Mouse (Mus musculus) midbrain, embryonic 10.5 days (tissue): ENCODE measurements around the gene Csrnp1. TPM values are rescaled to one million over a fixed set of nuclear protein-coding genes. Genes with fewer than 3 reads are reported as not detected.

Source experiments
- DNase-seq: peaks from one replicate; pipeline ENCODE4 v3.0.0-alpha.2; 2017; ENCODE audit warnings: low spot score
- H3K27ac ChIP-seq: fragments of 300-500 bp; sonication (generic); replicated peaks from 2 replicates; pipeline ENCODE4 v1.5.1; 2016; ENCODE audit warnings: mild to moderate bottlenecking
- H3K27me3 ChIP-seq: fragments of 300-500 bp; sonication (generic); 2 replicates; pipeline ENCODE4 v1.6.1; 2016; ENCODE audit warnings: low read depth, mild to moderate bottlenecking; ENCODE audit not compliant: poor library complexity, severe bottlenecking
- H3K36me3 ChIP-seq: fragments of 300-500 bp; sonication (generic); 2 replicates; pipeline ENCODE4 v1.6.1; 2016; ENCODE audit warnings: mild to moderate bottlenecking, moderate library complexity
- H3K4me1 ChIP-seq: fragments of 300-500 bp; sonication (generic); 2 replicates; pipeline ENCODE4 v1.6.1; 2016
- H3K4me3 ChIP-seq: fragments of 300-500 bp; sonication (generic); 2 replicates; pipeline ENCODE4 v1.5.1; 2016; ENCODE audit warnings: mild to moderate bottlenecking, moderate library complexity
- H3K9me3 ChIP-seq: fragments of 300-500 bp; sonication (generic); replicated peaks from 2 replicates; pipeline ENCODE4 v1.6.1; 2016; ENCODE audit warnings: mild to moderate bottlenecking
- WGBS: fragments of 180-500 bp; shearing (Covaris S2); methylation state at CpG from one replicate; pipeline ENCODE4 v1.1.7; 2016; 5-methylcytosine and 5-hydroxymethylcytosine counted together
- polyA plus RNA-seq: library from polyadenylated mRNA; unstranded; fragments of >200 nt; fragmentation: Nextera tagmentation; extraction: Ambion mirVana; gene quantifications from 2 replicates; pipeline ENCODE4 v1.2.1, GENCODE M21; 2016

Csrnp1 gene
- polyA plus RNA-seq, 1 experiment from 2014 or later: 2.7 TPM

- no peak for DNase-seq
- Histone ChIP-seq H3K27ac (no peak overlapping the region), H3K36me3 (no peaks in the 10 kb centered on the region), H3K4me1 (peaks cover 17% of the 10 kb centered on the region), H3K9me3 (no peaks in the 10 kb centered on the region), H3K27me3 (peaks cover 27% of the 10 kb centered on the region), H3K4me3 (no peak overlapping the region)
- WGBS: 77% methylated on average over 6 of the region's 6 CpGs
These were observed 15.2 kb upstream of the Csrnp1 start for GRCm38 (mm10) chr9:119999636-120000035.

- no peaks in the 10 kb centered on the region for H3K36me3 ChIP-seq
- H3K9me3 ChIP-seq: no peaks in the 10 kb centered on the region
- H3K4me3 ChIP-seq: no peak overlapping the region
- 62% methylated on average over 1 of the region's 1 CpGs for WGBS
- H3K4me1 ChIP-seq: peaks cover 12% of the 10 kb centered on the region
- no peak for DNase-seq
- peaks cover 27% of the 10 kb centered on the region for H3K27me3 ChIP-seq
- no peak overlapping the region for H3K27ac ChIP-seq
These were observed 14.3 kb upstream of the Csrnp1 start for GRCm38 (mm10) chr9:119998776-119999175.

- no peaks in the 10 kb centered on the region for H3K36me3 ChIP-seq
- whole genome bisulfite sequencing: 86% methylated on average over 4 of the region's 4 CpGs
- no peak for DNase-seq
These were observed 11.6 kb upstream of the Csrnp1 start for GRCm38 (mm10) chr9:119996080-119996479.

GRCm38 (mm10) chr9:119994207-119994606, 9.7 kb upstream of the Csrnp1 start:
- H3K4me1 ChIP-seq: peaks cover 7% of the 10 kb centered on the region
- WGBS: 80% methylated on average over 7 of the region's 7 CpGs
- peaks cover 8% of the 10 kb centered on the region; the same call in 1 of the 2 replicates for H3K27me3 ChIP-seq
- no peak overlapping the region for H3K4me3 ChIP-seq
- no peak overlapping the region for H3K27ac ChIP-seq
- DNase-seq: no peak
- H3K36me3 ChIP-seq: no peaks in the 10 kb centered on the region
- H3K9me3 ChIP-seq: no peaks in the 10 kb centered on the region

More at GRCm38 (mm10) chr9:119996080-119996479, 11.6 kb upstream of the Csrnp1 start:
- no peak overlapping the region for H3K4me3 ChIP-seq
- peaks cover 6% of the 10 kb centered on the region for H3K4me1 ChIP-seq
- H3K27me3 ChIP-seq: peaks cover 18% of the 10 kb centered on the region
- H3K27ac ChIP-seq: no peak overlapping the region
- no peaks in the 10 kb centered on the region for H3K9me3 ChIP-seq

- Histone ChIP-seq H3K4me3 (no peak overlapping the region), H3K4me1 (peaks cover 7% of the 10 kb centered on the region), H3K36me3 (no peaks in the 10 kb centered on the region), H3K9me3 (no peaks in the 10 kb centered on the region), H3K27me3 (peaks cover 8% of the 10 kb centered on the region; the same call in 1 of the 2 replicates), H3K27ac (no peak overlapping the region)
- no peak for DNase-seq
- 78% methylated on average over 10 of the region's 10 CpGs for WGBS
These were observed 8.8 kb upstream of the Csrnp1 start for GRCm38 (mm10) chr9:119993092-119993844.

GRCm38 (mm10) chr9:119991310-119991709, 6.9 kb upstream of the Csrnp1 start:
- Histone ChIP-seq H3K36me3 (no peaks in the 10 kb centered on the region), H3K4me3 (no peak overlapping the region), H3K4me1 (peaks cover 7% of the 10 kb centered on the region), H3K27me3 (peaks cover 8% of the 10 kb centered on the region; the same call in 1 of the 2 replicates), H3K9me3 (no peaks in the 10 kb centered on the region), H3K27ac (no peak overlapping the region)
- 15% methylated on average over 5 of the region's 5 CpGs for WGBS
- DNase-seq: no peak

GRCm38 (mm10) chr9:119988304-119988703, 3.8 kb upstream of the Csrnp1 start:
- peaks cover 25% of the 10 kb centered on the region for H3K4me1 ChIP-seq
- H3K9me3 ChIP-seq: no peaks in the 10 kb centered on the region
- H3K4me3 ChIP-seq: no peak overlapping the region
- no peak overlapping the region for H3K27ac ChIP-seq
- no peak for DNase-seq
- H3K36me3 ChIP-seq: no peaks in the 10 kb centered on the region
- 58% methylated on average over 7 of the region's 7 CpGs for WGBS
- H3K27me3 ChIP-seq: peaks cover 19% of the 10 kb centered on the region; the same call in 1 of the 2 replicates

- peaks cover 26% of the 10 kb centered on the region; the same call in 1 of the 2 replicates for H3K27me3 ChIP-seq
- no peak overlapping the region for H3K4me3 ChIP-seq
- H3K36me3 ChIP-seq: no peaks in the 10 kb centered on the region
- peaks cover 41% of the 10 kb centered on the region for H3K4me1 ChIP-seq
- 78% methylated on average over 10 of the region's 10 CpGs for WGBS
- no peak overlapping the region for H3K27ac ChIP-seq
- H3K9me3 ChIP-seq: no peaks in the 10 kb centered on the region
- no peak for DNase-seq
These were observed 1.6 kb upstream of the Csrnp1 start for GRCm38 (mm10) chr9:119985881-119986574.

- peaks cover 62% of the 10 kb centered on the region for H3K4me1 ChIP-seq
- H3K27me3 ChIP-seq: peaks cover 30% of the 10 kb centered on the region; the same call in 1 of the 2 replicates
- H3K9me3 ChIP-seq: no peaks in the 10 kb centered on the region
- H3K4me3 ChIP-seq: peak overlapping the region; percentile 69
- WGBS: under 1% methylated on average over 74 of the region's 79 CpGs
- DNase-seq: peak; percentile 77
- H3K27ac ChIP-seq: peak overlapping the region; percentile 80
- H3K36me3 ChIP-seq: no peaks in the 10 kb centered on the region
These were observed 598 bp downstream of the Csrnp1 start for GRCm38 (mm10) chr9:119983585-119984535.

GRCm38 (mm10) chr9:119982956-119983551, 1.4 kb downstream of the Csrnp1 start:
- Histone ChIP-seq H3K4me3 (peak overlapping the region; percentile 69), H3K4me1 (peaks cover 70% of the 10 kb centered on the region), H3K27ac (peak overlapping the region; percentile 80), H3K9me3 (no peaks in the 10 kb centered on the region), H3K27me3 (peaks cover 30% of the 10 kb centered on the region; the same call in 1 of the 2 replicates), H3K36me3 (no peaks in the 10 kb centered on the region)
- DNase-seq: peak; percentile 28
- WGBS: 1% methylated on average over 48 of the region's 48 CpGs

- Histone ChIP-seq H3K27me3 (peaks cover 30% of the 10 kb centered on the region; the same call in 1 of the 2 replicates), H3K9me3 (no peaks in the 10 kb centered on the region), H3K4me1 (peaks cover 78% of the 10 kb centered on the region), H3K4me3 (peak overlapping the region; percentile 69), H3K36me3 (no peaks in the 10 kb centered on the region), H3K27ac (peak overlapping the region; percentile 86; the same call in 1 of the 2 replicates)
- peak; percentile 57 for DNase-seq
- 1% methylated on average over 11 of the region's 11 CpGs for WGBS
These were observed 2.1 kb downstream of the Csrnp1 start for GRCm38 (mm10) chr9:119982241-119982811.
